Mouse (Mus musculus): ENCODE measurements around the gene Sntg2. TPM values are rescaled to one million over a fixed set of nuclear protein-coding genes. Genes with fewer than 3 reads are reported as not detected.

The Sntg2 gene
- not detected for polyA plus RNA-seq (2017; shearing (Covaris generic))

DNA sequence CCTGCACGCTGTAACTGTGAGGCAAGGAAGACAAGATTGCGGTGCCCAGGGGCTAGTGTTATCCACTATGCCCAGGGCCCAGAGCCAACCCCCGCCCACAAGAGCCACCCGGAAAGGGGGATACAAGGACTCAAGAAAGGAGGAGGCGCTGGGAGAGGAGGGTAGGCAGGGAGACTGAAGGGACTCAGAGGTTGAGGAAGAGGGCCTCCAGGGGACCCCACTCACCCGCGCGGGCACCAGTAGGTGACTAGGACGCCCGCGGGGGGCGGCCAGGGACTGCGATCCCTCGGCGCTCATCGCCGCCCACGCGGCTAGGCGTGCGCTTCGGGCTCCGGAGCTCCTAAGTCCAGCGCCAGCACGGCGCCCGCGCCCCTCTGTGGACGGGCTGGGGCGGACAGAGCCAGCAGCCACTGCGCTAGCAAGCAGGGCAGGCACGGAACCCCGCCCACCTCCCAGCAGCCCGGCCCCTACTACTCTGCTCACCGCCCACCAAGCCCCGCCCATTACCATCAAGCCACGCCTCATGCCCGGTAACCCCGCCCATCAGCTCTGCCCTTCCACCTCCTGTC lies at the start of gene Sntg2:
Sntg2 (minus strand) TSS at position 443 of the 569 bp plus-strand sequence.

GRCm38 (mm10) chr12:30132524-30132923 lies 240.7 kb downstream of the Sntg2 start, which contains the start of gene Tpo:
Gene Tpo, minus strand, starts transcription at chr12:30132624.

Other genes starting within 250 kb of the Sntg2 start
- not detected for gene Tpo, start 240.8 kb downstream of the Sntg2 start, polyA plus RNA-seq (2017; shearing (Covaris generic))
- 12.4 TPM for gene Tmem18, start 211.1 kb upstream of the Sntg2 start, polyA plus RNA-seq (2017; shearing (Covaris generic))